Mouse (Mus musculus): ENCODE data around the gene Metrnl.

GRCm38 (mm10) chr11:121702895-121703618 is 1.7 kb downstream of the Metrnl start:
- TF ChIP-seq GATA1 (IDR thresholded peaks at IDR 0.05; ENCODE audit: borderline replicate concordance, low read length) (no peak), CTCF (IDR thresholded peaks at IDR 0.05; ENCODE audit: low read depth, low read length) (no peak), TAL1 (conservative IDR thresholded peaks at IDR 0.05; ENCODE audit: low read depth, low read length) (no peak)
